Mouse (Mus musculus): ENCODE measurements around the gene Plxna3. TPM values are rescaled to one million over a fixed set of nuclear protein-coding genes. Genes with fewer than 3 reads are reported as not detected.
A peak's percentile ranks its signal among the peaks of the same experiment; 100 is the strongest.

Plxna3 gene
- polyA plus RNA-seq (2012; rRNA removed) = 3.1 and 4.4 TPM in 2 replicates

DNA sequence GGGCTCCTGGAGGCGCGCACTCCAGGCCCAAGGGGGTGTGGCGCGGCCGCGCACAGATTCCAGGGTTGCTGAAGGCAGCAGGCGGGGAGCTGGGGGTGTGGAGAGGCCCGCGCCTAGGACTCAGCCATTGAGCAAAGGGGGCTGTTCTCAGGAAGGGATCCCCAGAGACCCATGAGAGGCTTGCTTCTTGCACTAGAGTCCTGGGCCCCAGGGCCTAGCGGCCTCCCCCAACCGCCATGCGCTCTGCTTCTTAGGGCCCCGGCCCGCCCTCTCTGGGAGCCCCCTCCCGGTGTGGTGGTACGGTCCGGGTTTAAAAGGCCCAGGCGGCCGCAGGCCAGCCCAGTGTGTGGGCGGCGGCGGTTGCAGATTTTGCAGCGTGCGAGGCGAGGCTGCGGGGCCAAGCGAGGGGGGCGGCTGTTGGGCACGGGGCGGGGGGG lies at the start of gene Plxna3:
TSS of gene Plxna3 (plus strand) at position 342 of the 437 bp plus-strand sequence.
- Histone ChIP-seq H3K27ac (ENCODE audit: insufficient read depth, low read depth, low read length) (no peak within 1 kb of the TSS), H3K36me3 (ENCODE audit: control insufficient read depth, insufficient read depth, low read length) (no peaks in the 10 kb centered on the region), H3K27me3 (ENCODE audit: control insufficient read depth, insufficient read depth, low read length) (no peaks in the 10 kb centered on the region), H3K4me3 (ENCODE audit: low read depth, low read length) (peak within 1 kb of the TSS; percentile 66), H3K4me1 (ENCODE audit: control insufficient read depth, insufficient read depth, insufficient read length, low read length) (no peaks in the 10 kb centered on the region)
- 16% methylated on average over 30 of the region's 30 CpGs for WGBS
- no peak for TF ChIP-seq POLR2A (IDR thresholded peaks at IDR 0.05; ENCODE audit: low read depth, low read length)
- no peak for TF ChIP-seq CTCF (IDR thresholded peaks at IDR 0.05; ENCODE audit: extremely low read depth, insufficient read length, insufficient replicate concordance, low read depth, low read length)

DNA sequence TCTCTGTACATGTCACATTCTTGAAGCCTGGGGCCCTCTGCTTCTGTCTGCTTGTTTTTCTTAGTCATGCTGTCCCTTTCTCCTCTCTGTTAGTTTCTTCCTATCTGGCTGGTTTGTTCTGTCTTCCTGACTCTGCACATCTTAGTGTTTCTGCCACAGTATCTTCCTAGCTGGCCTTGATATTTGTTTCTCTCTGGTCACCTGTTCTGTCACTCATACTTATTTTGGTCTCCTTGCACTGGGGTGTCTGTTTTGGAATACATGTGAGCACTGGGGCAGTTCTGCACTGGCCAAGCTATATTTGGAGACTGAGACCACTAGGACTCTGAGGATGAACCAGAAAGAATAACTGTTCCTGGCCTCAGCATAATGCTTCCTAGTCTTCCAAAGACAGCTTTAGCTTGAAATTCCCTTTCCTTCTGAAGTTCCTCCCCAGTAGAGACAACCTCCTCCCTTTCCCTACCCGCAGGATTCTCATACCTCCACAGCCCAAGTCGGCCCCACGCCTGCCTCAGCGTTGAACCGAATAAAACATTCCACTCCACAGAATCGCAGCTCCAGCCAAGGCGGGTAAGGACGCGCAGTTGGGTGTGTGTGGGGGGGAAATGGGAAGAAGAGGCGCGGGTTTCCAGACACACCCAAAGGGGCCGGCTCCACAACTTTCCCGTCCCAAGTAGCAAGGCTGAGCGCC lies 47.7 kb upstream of the Plxna3 start:
- Histone ChIP-seq H3K27ac (ENCODE audit: insufficient read depth, low read depth, low read length) (peak overlapping the region; percentile 80), H3K4me1 (ENCODE audit: control insufficient read depth, insufficient read depth, insufficient read length, low read length) (peaks cover 10% of the 10 kb centered on the region; the same call in 1 of the 2 replicates), H3K36me3 (ENCODE audit: control insufficient read depth, insufficient read depth, low read length) (peaks cover 2% of the 10 kb centered on the region; the same call in 1 of the 2 replicates), H3K4me3 (ENCODE audit: low read depth, low read length) (peak overlapping the region; percentile 72), H3K27me3 (ENCODE audit: control insufficient read depth, insufficient read depth, low read length) (no peaks in the 10 kb centered on the region)
- WGBS = 7% methylated on average over 14 of the region's 14 CpGs
- TF ChIP-seq POLR2A (IDR thresholded peaks at IDR 0.05; ENCODE audit: low read depth, low read length) = no peak

DNA sequence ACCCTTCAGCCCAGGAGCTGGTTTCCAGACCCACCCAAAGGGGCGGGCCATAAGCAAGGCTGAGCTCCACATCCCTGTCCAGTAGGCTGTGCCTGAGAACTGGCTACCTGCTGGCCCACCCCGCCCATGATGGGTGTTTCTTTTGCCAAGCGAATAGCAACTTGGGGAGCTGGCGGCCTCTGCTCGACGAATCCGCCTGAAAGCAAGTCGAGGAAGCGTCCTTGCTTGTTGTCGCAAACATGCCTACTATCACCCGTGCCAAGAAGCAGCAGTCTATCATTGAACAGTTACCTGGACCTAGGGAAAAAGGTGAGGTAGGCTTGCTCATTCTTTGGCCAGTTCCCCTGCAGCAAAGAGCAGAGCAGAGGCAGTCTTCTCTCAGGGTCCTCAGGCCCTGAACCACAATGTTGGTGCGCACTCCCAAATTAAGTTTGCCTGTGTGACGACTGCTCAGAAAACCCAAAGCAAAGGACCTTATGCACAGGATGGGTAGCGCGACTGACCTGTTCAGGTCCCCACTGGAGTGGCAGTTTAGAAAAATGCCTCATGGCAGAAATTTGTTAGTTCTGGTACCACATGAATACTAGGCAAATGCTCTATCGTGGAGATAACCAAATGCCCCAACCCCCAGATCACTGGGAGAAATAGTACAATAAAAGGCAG lies 47.0 kb upstream of the Plxna3 start, which contains the start of the genes Taz and Dnase1l1:
TSS of gene Taz (plus strand) at position 181 of the 663 bp plus-strand sequence.
TSS of gene Dnase1l1 (minus strand) at position 606 of the 663 bp plus-strand sequence.
- Histone ChIP-seq H3K27ac (ENCODE audit: insufficient read depth, low read depth, low read length) (peak within 1 kb of the TSS; percentile 93), H3K36me3 (ENCODE audit: control insufficient read depth, insufficient read depth, low read length) (peaks cover 2% of the 10 kb centered on the region; the same call in 1 of the 2 replicates), H3K4me1 (ENCODE audit: control insufficient read depth, insufficient read depth, insufficient read length, low read length) (peaks cover 9% of the 10 kb centered on the region; the same call in 1 of the 2 replicates), H3K27me3 (ENCODE audit: control insufficient read depth, insufficient read depth, low read length) (no peaks in the 10 kb centered on the region), H3K4me3 (ENCODE audit: low read depth, low read length) (peak within 1 kb of the TSS; percentile 72)
- WGBS = 8% methylated on average over 16 of the region's 16 CpGs
- TF ChIP-seq CTCF (IDR thresholded peaks at IDR 0.05; ENCODE audit: extremely low read depth, insufficient read length, insufficient replicate concordance, low read depth, low read length) (no peak), POLR2A (IDR thresholded peaks at IDR 0.05; ENCODE audit: low read depth, low read length) (peak; percentile 41; the same call in 1 of the 2 replicates)

DNA sequence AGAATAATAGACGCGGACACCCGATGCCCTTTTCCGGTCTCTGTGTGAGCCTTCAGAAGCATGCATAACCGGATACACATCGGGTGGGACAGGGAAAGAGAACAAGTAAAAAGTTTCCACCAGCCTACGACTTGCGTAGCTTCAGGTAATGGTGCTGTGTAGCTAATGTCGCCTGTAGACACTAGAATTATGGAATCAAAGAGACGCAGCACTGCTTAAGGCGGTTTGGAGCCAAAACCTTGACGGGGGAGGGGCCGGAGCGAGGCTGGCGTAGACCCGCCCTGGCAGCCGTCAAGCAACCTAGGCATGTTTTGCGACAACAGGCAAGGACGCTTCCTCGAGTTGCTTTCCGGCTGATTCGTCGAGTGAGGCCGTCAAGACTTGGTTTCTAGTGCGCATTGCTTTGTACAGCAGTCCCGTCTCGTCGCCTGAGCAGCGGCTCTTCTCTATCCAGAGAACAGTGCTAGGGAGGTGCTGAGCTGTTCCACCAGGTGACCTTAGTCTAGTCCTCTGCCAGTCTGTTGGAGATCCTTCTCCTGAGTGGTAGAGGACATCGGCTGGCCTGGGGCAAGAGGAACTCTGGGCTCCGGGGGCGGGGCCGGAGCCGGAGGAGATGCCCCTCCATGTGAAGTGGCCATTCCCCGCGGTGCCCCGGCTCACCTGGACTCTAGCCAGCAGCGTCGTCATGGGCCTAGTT lies 46.3 kb upstream of the Plxna3 start:
- 15% methylated on average over 39 of the region's 39 CpGs for WGBS

DNA sequence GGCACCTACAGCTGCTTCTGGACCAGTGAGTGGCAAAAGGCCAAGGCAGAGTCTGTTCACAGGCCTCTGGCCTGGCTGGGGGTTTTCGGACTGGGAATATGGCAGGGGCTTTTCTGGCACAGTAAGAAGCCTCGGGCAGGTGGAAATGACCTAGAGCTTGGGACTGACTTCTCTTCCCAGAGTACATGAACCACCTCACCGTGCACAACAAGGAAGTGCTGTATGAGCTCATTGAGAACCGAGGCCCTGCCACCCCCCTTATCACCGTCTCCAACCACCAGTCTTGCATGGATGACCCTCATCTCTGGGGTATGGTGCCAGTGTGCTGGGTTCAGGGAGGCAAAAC lies 45.8 kb upstream of the Plxna3 start:
- no peak for TF ChIP-seq CTCF (IDR thresholded peaks at IDR 0.05; ENCODE audit: extremely low read depth, insufficient read length, insufficient replicate concordance, low read depth, low read length)
- no peaks in the 10 kb centered on the region for H3K27me3 ChIP-seq (ENCODE audit: control insufficient read depth, insufficient read depth, low read length)
- H3K4me1 ChIP-seq (ENCODE audit: control insufficient read depth, insufficient read depth, insufficient read length, low read length) = peaks cover 7% of the 10 kb centered on the region; the same call in 1 of the 2 replicates
- H3K4me3 ChIP-seq (ENCODE audit: low read depth, low read length) = peak overlapping the region; percentile 72
- WGBS = 16% methylated on average over 5 of the region's 5 CpGs
- peaks cover 2% of the 10 kb centered on the region for H3K36me3 ChIP-seq (ENCODE audit: control insufficient read depth, insufficient read depth, low read length)
- peak overlapping the region; percentile 92 for H3K27ac ChIP-seq (ENCODE audit: insufficient read depth, low read depth, low read length)

More for the DNA sequence above, 46.3 kb upstream of the Plxna3 start:
- Histone ChIP-seq H3K36me3 (ENCODE audit: control insufficient read depth, insufficient read depth, low read length) (peaks cover 2% of the 10 kb centered on the region; the same call in 1 of the 2 replicates), H3K27ac (ENCODE audit: insufficient read depth, low read depth, low read length) (peak overlapping the region; percentile 93), H3K4me1 (ENCODE audit: control insufficient read depth, insufficient read depth, insufficient read length, low read length) (peaks cover 7% of the 10 kb centered on the region; the same call in 1 of the 2 replicates), H3K4me3 (ENCODE audit: low read depth, low read length) (peak overlapping the region; percentile 72), H3K27me3 (ENCODE audit: control insufficient read depth, insufficient read depth, low read length) (no peaks in the 10 kb centered on the region)
- no peak for TF ChIP-seq CTCF (IDR thresholded peaks at IDR 0.05; ENCODE audit: extremely low read depth, insufficient read length, insufficient replicate concordance, low read depth, low read length)
- TF ChIP-seq POLR2A (IDR thresholded peaks at IDR 0.05; ENCODE audit: low read depth, low read length) = peak; percentile 46; the same call in 1 of the 2 replicates

DNA sequence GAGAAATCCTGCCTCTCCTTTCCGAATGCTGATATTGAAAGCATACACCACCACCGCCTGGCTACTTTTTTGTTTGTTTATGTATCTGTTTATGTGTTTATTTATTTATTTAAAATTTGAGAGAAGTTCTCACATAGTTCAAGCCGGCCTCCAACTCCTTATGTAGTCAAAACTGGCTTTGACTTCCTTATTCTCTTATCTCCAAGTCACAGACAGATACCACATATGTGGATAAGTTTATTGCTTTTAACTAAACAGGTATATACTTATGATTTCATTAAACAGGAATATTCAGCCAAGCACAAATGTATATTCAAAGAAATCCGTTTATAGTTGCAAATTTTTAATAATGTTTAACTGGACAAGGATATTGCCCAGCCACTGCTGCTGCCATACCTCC lies 35.4 kb upstream of the Plxna3 start:
- Histone ChIP-seq H3K27me3 (ENCODE audit: control insufficient read depth, insufficient read depth, low read length) (no peaks in the 10 kb centered on the region), H3K4me1 (ENCODE audit: control insufficient read depth, insufficient read depth, insufficient read length, low read length) (no peaks in the 10 kb centered on the region; the same call in 1 of the 2 replicates), H3K27ac (ENCODE audit: insufficient read depth, low read depth, low read length) (no peak overlapping the region), H3K4me3 (ENCODE audit: low read depth, low read length) (no peak overlapping the region), H3K36me3 (ENCODE audit: control insufficient read depth, insufficient read depth, low read length) (peaks cover 11% of the 10 kb centered on the region; the same call in 1 of the 2 replicates)
- TF ChIP-seq POLR2A (IDR thresholded peaks at IDR 0.05; ENCODE audit: low read depth, low read length) (no peak), CTCF (IDR thresholded peaks at IDR 0.05; ENCODE audit: extremely low read depth, insufficient read length, insufficient replicate concordance, low read depth, low read length) (no peak)
- 54% methylated on average over 4 of the region's 4 CpGs for WGBS

Measured in small intestine, adult 2 months (tissue).